ENCODE assay signal across 28 mouse cellular contexts in the genomic region with DNA sequence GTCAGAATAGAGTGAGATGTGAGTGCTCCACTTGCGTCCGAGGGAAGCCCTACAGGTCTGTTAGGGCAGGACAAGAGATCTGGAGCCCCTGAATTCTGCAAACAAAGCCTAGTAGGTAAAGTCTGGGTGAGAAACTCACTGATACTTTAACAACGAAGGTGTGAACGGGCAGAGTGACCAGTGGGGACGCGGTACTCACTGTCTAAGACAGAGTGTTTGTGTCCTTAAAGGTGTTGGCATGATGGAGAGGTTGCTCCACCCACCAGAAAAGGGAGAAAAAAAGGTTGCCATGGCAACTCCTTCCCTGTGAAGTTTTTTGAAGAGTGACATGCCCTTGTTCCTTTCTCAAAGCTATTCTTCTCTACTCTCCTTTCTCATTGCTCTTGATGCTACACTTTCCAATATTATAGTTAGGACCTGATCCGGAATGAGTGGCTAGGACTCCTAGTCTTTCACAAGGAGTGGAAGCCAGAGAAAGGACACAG.
DNase-seq lines count a peak whose midpoint lies in the region; ATAC-seq and TF ChIP-seq lines count a peak whose summit lies in the region.
"Had no signal": no experiment of that assay in that cellular context is flagged by ENCODE, and none has a peak within 500 bp of the region (broad histone marks: within the 10 kb centered on the region; RNA-seq: fewer than 3 reads in every experiment).

No protein-coding gene starts in this region.

- no peak overlapping the region for H3K4me2 ChIP-seq in liver, embryonic 12.5 days
- no peak overlapping the region for H3K4me2 ChIP-seq in liver, embryonic 11.5 days
- H3K4me2 ChIP-seq: embryonic facial prominence, embryonic 13.5 days; forebrain, embryonic 12.5 days; hindbrain, embryonic 14.5 days; limb, embryonic 13.5 days; midbrain, embryonic 13.5 days had no signal

- H3K4me1 ChIP-seq in liver, embryonic 12.5 days: peaks cover 52% of the 10 kb centered on the region
- H3K4me1 ChIP-seq in liver, embryonic 11.5 days (replicated peaks; ENCODE audit: control insufficient read depth, insufficient read depth, low read length): peaks cover 14% of the 10 kb centered on the region
- peaks cover 27% of the 10 kb centered on the region for H3K4me1 ChIP-seq in small intestine, adult 2 months (ENCODE audit: control insufficient read depth, insufficient read depth, insufficient read length, low read length)
- H3K4me1 ChIP-seq: embryonic facial prominence, embryonic 13.5 days; forebrain, embryonic 12.5 days; heart, embryonic 10.5 days; limb, embryonic 13.5 days; midbrain, embryonic 13.5 days had no signal

- 0 out of 2 replicates have a peak overlapping the region, but pooled peaks have one; percentile 3 for H3K27ac ChIP-seq in liver, embryonic 12.5 days
- no peak overlapping the region for H3K27ac ChIP-seq in liver, embryonic 11.5 days (ENCODE audit: low read depth, low read length)
- peak overlapping the region; percentile 11 for H3K27ac ChIP-seq in small intestine, adult 2 months (ENCODE audit: insufficient read depth, low read depth, low read length)
- H3K27ac ChIP-seq: embryonic facial prominence, embryonic 13.5 days; forebrain, embryonic 12.5 days; heart, embryonic 10.5 days; hindbrain, embryonic 14.5 days; limb, embryonic 13.5 days; midbrain, embryonic 13.5 days; stomach, postnatal 0 days had no signal

- H3K36me3 ChIP-seq in liver, embryonic 12.5 days: peaks cover 10% of the 10 kb centered on the region
- H3K36me3 ChIP-seq in liver, embryonic 11.5 days (ENCODE audit: control insufficient read depth, insufficient read depth, low read length): no peaks in the 10 kb centered on the region
- H3K36me3 ChIP-seq in small intestine, adult 2 months (ENCODE audit: control insufficient read depth, insufficient read depth, low read length): peaks cover 4% of the 10 kb centered on the region; the same call in 1 of the 2 replicates
- H3K36me3 ChIP-seq: embryonic facial prominence, embryonic 13.5 days; forebrain, embryonic 12.5 days; G1E; limb, embryonic 13.5 days; midbrain, embryonic 13.5 days had no signal

- H3K9me3 ChIP-seq in liver, embryonic 12.5 days (replicated peaks): peaks cover 9% of the 10 kb centered on the region; the same call in 1 of the 2 replicates
- peaks cover 7% of the 10 kb centered on the region for H3K9me3 ChIP-seq in liver, embryonic 11.5 days (ENCODE audit: control insufficient read depth, low read length)
- H3K9me3 ChIP-seq: forebrain, embryonic 12.5 days had no signal

- no peak for TF ChIP-seq POLR2A in small intestine, adult 2 months (IDR thresholded peaks at IDR 0.05; ENCODE audit: low read depth, low read length)

- H3K9ac ChIP-seq in liver, embryonic 12.5 days: no peak overlapping the region
- no peak overlapping the region for H3K9ac ChIP-seq in liver, embryonic 11.5 days (ENCODE audit: low read depth, low read length)
- H3K9ac ChIP-seq: embryonic facial prominence, embryonic 13.5 days; forebrain, embryonic 12.5 days; hindbrain, embryonic 14.5 days; limb, embryonic 13.5 days; midbrain, embryonic 13.5 days had no signal

- no peak for DNase-seq in liver, embryonic 11.5 days (ENCODE audit: low spot score)
- peak; percentile 77 for DNase-seq in CD4-positive helper T cell, adult 2 months (ENCODE audit: low read depth, low spot score)
- peak; percentile 55 for DNase-seq in induced T-regulatory cell, adult 2 months (ENCODE audit: low read depth)
- DNase-seq in cerebellum, adult 9-11 months: no peak
- no peak for DNase-seq in frontal cortex, postnatal 10 days (ENCODE audit: low spot score in 2 of 2)
- DNase-seq: adrenal gland, adult 8-10 months; cerebellum, adult 2 months; cerebellum, postnatal 36 days; embryo, embryonic 11 days; heart, postnatal 4 days; kidney, postnatal 36 days; lung, adult 18-20 months; lung, postnatal 10 days; right cerebral cortex, adult 18-20 months; right cerebral cortex, postnatal 4 days had no signal

- TF ChIP-seq CTCF in small intestine, adult 2 months (IDR thresholded peaks at IDR 0.05; ENCODE audit: extremely low read depth, insufficient read length, insufficient replicate concordance, low read depth, low read length): no peak

- no peak overlapping the region for H3K4me3 ChIP-seq in liver, embryonic 12.5 days
- H3K4me3 ChIP-seq in liver, embryonic 11.5 days (ENCODE audit: low read depth, low read length): no peak overlapping the region
- H3K4me3 ChIP-seq in small intestine, adult 2 months (ENCODE audit: low read depth, low read length): no peak overlapping the region
- H3K4me3 ChIP-seq: embryonic facial prominence, embryonic 13.5 days; erythroblast, embryonic 14.5 days; forebrain, embryonic 12.5 days; heart, embryonic 10.5 days; limb, embryonic 13.5 days; midbrain, embryonic 13.5 days had no signal

- WGBS in liver, embryonic 12.5 days (ENCODE audit: insufficient replicate concordance): 71% methylated on average over 7 of the region's 7 CpGs
- 84% methylated on average over 7 of the region's 7 CpGs for WGBS in liver, embryonic 11.5 days
- 88% methylated on average over 7 of the region's 7 CpGs for WGBS in small intestine, adult 2 months

- no peaks in the 10 kb centered on the region for H3K27me3 ChIP-seq in liver, embryonic 12.5 days (replicated peaks)
- H3K27me3 ChIP-seq in liver, embryonic 11.5 days (replicated peaks; ENCODE audit: control insufficient read depth, insufficient read depth, low read length): no peaks in the 10 kb centered on the region
- no peaks in the 10 kb centered on the region for H3K27me3 ChIP-seq in small intestine, adult 2 months (ENCODE audit: control insufficient read depth, insufficient read depth, low read length)
- H3K27me3 ChIP-seq: CH12.LX; embryonic facial prominence, embryonic 13.5 days; forebrain, embryonic 12.5 days; limb, embryonic 13.5 days; midbrain, embryonic 13.5 days had no signal

- no peak for ATAC-seq in liver, embryonic 12.5 days
- ATAC-seq in liver, embryonic 11.5 days (replicated peaks; ENCODE audit: low FRiP score): no peak
- ATAC-seq: intestine, embryonic 16.5 days; midbrain, embryonic 13.5 days had no signal

Comparison
In these comparisons a context has a peak if more than half of its experiments do, and no peak if none do; other contexts are left out.
1. DNase-seq: peak in CD4-positive helper T cell, adult 2 months (single experiment) and induced T-regulatory cell, adult 2 months (single experiment); none in liver, embryonic 11.5 days (single experiment), cerebellum, adult 9-11 months (single experiment) and frontal cortex, postnatal 10 days (0 of 2).